Mouse (Mus musculus) layer of hippocampus, postnatal 10 days (tissue): Measurements from ENCODE around the gene Lrrc37a. TPM values are rescaled to one million over a fixed set of nuclear protein-coding genes. Genes with fewer than 3 reads are reported as not detected.
A peak's percentile ranks its signal among the peaks of the same experiment; 100 is the strongest.
"Not testable (repeated sequence)": the region's sequence is repeated elsewhere in the genome, so short reads cannot be mapped to it uniquely, and the experiment has no call there.

Source experiments
- DNase-seq, 2 experiments: peaks; one replicate each; pipeline ENCODE4 v3.0.0; 2021; ENCODE audit warnings: low spot score in 2 of 2
- long read RNA-seq: library from polyadenylated mRNA; stranded (forward); transcript quantifications from one replicate; pipeline ENCODE4 v2.0.0, GENCODE M21; 2023
- total RNA-seq, 2 experiments: library from RNA; stranded (reverse); gene quantifications; 2 replicates each; pipeline ENCODE4 v1.2.3; 2021

Lrrc37a gene
- total RNA-seq = not detected
- long read RNA-seq = 0 reads

GRCm38 (mm10) chr11:103504497-103504896, at the start of gene Lrrc37a:
Lrrc37a (minus strand) TSS chr11:103504597.
- DNase-seq = no peak

DNA sequence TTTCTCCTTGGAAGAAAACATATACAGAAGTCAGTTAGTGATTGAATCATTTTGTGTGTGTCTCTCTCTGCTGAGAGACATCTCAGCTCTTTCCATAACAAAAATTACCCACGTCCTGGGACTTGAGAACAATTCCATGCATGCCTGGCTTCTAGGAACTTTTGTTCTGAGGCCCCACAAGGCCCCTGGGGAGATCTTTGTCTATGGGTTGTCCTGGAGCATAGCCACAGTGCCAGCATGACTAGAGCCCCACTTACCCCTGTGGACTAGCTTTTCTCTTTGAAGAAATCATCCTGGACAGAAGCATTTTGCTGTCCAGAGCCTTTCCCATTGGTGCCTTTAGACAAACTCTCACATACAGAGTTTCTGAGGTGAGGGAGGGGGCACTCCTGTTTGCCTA, 30.6 kb upstream of the Lrrc37a start:
- not testable (repeated sequence) for DNase-seq

DNA sequence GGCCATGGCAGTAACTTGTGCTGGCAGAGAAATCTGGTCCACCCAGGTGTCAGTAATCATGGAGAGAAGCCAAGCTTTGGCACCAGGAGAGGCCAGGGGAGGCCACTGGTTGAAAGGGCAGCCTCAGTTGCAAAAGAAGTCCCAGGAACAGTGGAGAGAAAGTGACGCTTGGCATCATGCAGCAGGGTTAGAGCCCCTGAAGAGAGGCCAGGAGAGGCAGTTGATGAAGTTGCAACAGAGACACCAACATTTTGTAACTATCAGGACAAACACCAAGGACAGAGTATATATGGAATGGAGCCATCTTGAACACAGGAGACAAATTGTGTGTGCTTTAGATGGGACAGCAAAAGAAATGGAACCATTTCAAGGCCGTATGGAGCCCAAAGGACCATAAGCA, 7.7 kb upstream of the Lrrc37a start:
- DNase-seq = no peak

- DNase-seq = no peak
These were observed 40.0 kb downstream of the Lrrc37a start for GRCm38 (mm10) chr11:103464443-103464842.

DNA sequence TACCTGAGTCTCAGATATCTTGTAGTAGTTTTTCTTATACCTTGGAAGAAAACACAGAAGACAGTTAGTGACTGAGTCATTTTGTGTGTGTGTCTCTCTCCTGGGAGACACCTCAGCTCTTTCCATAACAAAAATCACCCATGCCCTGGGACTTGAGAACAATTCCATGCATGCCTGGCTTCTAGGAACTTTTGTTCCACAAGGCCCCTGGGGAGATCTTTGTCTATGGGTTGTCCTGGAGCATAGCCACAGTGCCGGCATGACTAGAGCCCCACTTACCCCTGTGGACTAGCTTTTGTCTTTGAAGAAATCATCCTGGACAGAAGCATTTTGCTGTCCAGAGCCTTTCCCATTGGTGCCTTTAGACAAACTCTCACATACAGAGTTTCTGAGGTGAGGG, 53.3 kb downstream of the Lrrc37a start:
- not testable (repeated sequence) for DNase-seq

GRCm38 (mm10) chr11:103449721-103450120, 54.7 kb downstream of the Lrrc37a start:
- not testable (repeated sequence) for DNase-seq

DNA sequence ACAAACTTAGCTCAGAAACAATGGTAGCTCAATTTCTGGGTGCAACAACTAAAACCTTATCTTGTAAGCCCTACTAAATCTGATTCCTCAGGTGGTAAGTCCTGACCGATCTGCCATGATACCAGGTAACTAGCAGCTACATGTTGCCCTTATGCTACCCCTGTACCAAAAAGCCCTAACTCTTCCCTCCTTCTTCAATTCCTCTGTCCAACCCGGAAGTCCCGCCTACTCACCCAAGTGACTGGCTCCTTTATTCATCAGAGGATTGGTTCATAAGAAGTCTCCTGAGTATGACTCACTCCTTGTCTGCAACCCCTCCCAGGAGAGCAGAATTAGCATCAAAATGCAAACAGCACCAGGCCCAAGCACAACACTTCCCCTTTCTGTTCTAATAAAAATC, 60.7 kb downstream of the Lrrc37a start:
- DNase-seq = no peak

DNA sequence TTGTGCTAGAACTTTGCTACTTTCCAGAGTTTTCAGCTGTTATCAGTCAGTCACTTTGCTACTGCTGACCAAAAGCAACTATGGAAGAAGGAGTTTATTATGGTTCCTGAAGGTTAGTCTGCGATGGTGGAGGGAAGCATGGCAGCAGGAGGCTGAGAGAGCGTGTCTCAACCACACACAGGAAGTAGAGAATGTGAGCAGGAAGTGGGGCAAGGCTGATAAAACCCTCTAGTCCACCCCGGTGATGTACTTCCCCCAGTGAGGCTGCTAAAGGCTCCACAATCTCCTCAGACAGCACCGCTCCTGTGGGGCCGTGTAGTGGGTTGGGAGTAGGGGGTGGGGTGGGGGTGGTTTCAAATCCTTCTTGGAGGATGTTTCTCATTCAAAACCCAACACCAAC, 68.1 kb downstream of the Lrrc37a start:
- DNase-seq = no peak

DNA sequence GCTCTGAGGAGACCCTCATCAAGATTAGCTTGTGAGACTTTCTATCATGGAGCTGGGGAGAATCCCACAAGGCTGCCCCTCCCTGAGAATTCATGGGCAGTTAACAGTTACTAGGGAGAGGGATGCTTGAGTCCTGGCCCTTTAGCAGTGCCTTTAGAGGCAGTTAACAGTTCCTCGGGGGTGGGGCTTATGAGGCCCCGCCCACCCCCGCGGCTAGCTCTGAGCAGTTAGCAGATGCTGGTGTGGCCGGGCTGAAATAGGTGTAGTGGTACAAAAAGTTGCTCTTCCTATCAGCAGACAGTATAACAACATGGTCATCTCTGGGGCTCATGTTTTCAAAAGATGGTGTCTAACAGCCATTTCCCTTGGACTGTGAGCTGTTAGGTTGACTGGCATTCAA, 79.4 kb downstream of the Lrrc37a start:
- no peak for DNase-seq

DNA sequence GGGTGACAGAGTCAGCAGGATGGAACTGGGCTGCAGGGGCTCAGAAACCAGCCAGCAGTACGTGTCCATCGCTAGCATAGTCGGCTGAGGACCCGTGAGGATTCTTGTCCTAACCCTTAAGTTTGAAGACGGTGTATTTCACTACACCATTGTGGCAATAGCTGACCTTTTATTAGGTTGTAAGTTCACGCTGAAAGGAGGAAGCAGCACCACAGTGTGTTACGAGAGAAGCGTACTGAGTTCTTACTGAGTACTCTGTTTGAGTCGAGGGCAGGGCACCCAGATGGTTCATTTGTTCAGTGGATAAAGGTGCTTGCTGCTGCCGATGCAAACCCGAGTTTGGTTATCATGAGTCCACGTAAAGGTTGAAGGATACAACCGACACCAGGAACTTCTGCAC, 84.7 kb downstream of the Lrrc37a start:
- DNase-seq = no peak

GRCm38 (mm10) chr11:103419226-103419625, 85.2 kb downstream of the Lrrc37a start:
- DNase-seq = no peak

DNA sequence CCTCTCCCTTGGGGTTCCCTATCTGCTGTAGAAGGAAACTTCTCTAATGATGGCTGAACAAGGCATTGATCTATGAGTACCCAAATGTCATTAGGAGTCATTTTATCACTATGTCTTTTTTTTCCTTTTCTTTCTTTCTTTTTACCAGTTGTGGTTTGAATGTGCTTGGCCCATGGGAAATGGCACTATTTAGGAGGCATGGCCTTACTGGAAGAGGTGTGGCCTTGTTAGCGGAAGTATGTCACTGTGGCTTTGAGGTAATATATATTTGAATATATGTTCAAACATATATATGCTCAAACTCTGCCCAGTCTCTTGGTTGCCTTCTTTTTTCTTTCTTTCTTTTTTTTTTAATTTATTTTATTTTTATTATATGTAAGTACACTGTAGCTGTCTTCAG, 90.9 kb downstream of the Lrrc37a start:
- DNase-seq = no peak

GRCm38 (mm10) chr11:103412950-103413423, 91.4 kb downstream of the Lrrc37a start:
- no peak for DNase-seq

- DNase-seq = peak; percentile 95 to 96
These were observed 92.1 kb downstream of the Lrrc37a start, which contains the start of gene Plekhm1 for GRCm38 (mm10) chr11:103411981-103412949. Plekhm1 (minus strand) TSS chr11:103412687.

DNA sequence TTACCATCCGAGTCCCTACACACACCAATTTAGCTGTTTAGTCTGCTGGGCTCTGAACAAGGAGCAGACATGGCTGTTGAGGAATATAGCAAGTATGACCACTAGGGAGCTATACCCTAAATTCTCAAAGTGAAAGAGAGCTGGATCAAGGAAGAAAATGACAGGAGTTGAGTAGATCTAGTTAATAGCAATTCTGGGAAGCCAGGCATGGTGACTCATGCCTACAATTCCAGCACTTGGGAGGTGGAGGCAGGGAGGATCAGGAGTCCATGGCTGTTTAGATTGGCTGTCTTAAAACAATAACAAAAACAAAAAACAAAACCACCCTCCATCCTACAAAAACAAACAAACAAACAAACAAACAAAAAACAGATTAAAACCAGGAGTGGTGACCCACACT, 93.1 kb downstream of the Lrrc37a start:
- DNase-seq = no peak

- no peak for DNase-seq
These were observed 95.5 kb downstream of the Lrrc37a start for GRCm38 (mm10) chr11:103408880-103409279.

DNA sequence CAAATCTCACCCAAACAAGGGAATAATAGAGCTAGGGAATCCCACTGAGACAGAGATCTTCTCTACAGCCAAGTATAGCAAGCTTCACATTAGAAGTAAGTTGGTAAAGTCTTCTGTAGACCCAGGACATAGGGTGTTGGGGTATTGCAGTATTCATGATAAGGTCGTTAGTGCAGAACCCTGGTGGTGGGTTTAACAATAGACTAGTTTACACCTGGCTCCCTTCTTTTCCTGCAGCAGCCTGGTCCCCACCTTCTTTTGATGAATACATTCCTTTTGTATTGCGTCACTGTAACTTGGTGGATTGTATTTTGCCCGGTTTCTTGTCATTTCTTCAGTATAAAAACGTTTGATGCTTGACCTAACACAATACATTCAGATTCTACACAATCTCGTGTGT, 97.3 kb downstream of the Lrrc37a start:
- DNase-seq = not testable (repeated sequence)

- DNase-seq = no peak
These were observed 97.8 kb downstream of the Lrrc37a start for GRCm38 (mm10) chr11:103406551-103406950.

- DNase-seq = no peak
These were observed 98.6 kb downstream of the Lrrc37a start for GRCm38 (mm10) chr11:103405814-103406213.

DNA sequence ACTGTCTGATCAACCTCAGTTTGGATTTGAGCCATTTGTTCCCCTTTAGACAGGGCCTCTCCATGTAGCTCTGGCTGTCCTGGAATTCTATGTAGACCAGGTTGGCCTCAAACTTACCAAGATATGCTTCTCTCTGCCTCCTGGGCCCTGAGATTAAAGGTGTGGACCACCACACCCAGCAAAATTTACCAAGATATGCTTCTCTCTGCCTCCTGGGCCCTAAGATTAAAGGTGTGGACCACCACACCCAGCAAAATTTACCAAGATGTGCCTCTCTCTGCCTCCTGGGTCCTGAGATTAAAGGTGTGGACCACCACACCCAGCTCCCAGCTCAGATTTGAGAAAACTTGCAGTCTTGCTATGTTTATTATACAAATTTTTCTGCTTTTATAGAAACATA, 99.8 kb downstream of the Lrrc37a start:
- no peak for DNase-seq

- no peak for DNase-seq
These were observed 100.6 kb downstream of the Lrrc37a start for GRCm38 (mm10) chr11:103403776-103404175.

GRCm38 (mm10) chr11:103402738-103403137, 101.7 kb downstream of the Lrrc37a start:
- no peak for DNase-seq

GRCm38 (mm10) chr11:103402198-103402597, 102.2 kb downstream of the Lrrc37a start:
- DNase-seq = peak in 1 of 2 experiments; percentile 29
